Mouse (Mus musculus): ENCODE data around the gene Usp11. TPM values are rescaled to one million over a fixed set of nuclear protein-coding genes. Genes with fewer than 3 reads are reported as not detected.

Usp11 gene
- 10 to 100 TPM; 18.9 to 28.3 TPM for total RNA-seq (2021)
- long read RNA-seq, experiment 1, transcript Usp11-201 (21 exons, 3,467 nt): major isoform, 13 of 16 reads
- long read RNA-seq, experiment 1, partial matches to known transcripts: 1 of 16 reads
- long read RNA-seq, experiment 1, other reads (novel, unspliced or antisense): 2 of 16 reads
- long read RNA-seq, experiment 2, transcript Usp11-201 (21 exons, 3,467 nt): major isoform, 14 of 18 reads
- long read RNA-seq, experiment 2, partial matches to known transcripts: 0 of 18 reads
- long read RNA-seq, experiment 2, other reads (novel, unspliced or antisense): 4 of 18 reads

DNA sequence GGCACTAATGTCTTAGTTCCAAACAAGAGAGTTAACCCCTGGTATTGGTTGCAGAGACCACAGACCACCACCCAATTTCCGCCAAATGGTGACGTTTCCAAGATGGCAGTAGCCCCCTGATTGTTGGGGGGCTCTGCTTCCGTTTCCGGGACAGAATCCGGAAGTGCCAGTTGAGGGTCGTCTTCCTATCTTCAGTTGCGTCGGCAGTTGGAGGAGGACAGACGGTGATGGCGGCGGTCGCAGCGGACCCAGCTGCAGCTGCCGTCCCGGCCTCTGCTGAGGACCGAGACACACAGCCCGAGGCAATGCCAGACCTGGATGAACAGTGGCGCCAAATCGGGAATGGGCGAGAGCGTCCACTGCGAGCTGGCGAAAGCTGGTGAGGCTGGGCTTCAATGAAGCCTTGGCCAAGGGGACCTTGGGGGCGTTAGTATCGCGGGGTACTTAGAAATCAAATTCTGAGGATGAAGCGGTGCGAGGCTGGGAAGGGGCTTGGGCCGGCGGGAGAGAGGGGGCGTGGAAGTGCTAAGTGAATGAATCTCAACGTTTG is at the start of gene Usp11:
TSS of gene Usp11 (plus strand) at position 166 of the 550 bp plus-strand sequence.
- DNase-seq: peak; percentile 34

GRCm38 (mm10) chrX:20657593-20657992 is 46.1 kb upstream of the Usp11 start:
- no peak for DNase-seq

GRCm38 (mm10) chrX:20658026-20658652 is 45.6 kb upstream of the Usp11 start, which contains the start of gene Uba1:
TSS of gene Uba1 (plus strand) at chrX:20658326.
- peak; percentile 79 for DNase-seq

DNA sequence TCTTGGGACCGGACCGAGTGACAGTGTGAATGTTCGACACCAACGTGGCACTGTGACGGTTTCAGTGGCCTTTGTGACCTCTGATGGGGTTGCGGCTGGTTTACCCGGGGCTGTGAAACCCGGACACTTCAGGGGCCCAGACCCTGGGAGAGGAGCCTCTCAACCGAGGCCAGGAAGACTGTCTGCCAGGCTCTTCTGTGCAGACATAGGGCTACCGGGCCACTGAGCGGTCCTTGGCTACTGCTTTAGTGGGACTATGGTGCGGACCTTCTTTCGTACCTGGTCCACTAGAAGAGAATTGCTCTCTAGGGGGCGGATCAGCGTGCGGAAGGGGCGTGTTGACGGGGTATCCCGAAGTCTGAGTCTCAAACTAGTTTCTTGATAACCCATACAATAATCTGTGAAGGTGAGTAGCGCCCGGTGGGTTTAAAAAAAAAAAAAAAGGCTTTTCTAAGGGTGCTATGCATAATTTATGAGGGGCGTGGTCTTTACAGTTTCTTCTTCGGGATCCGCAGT is 44.8 kb upstream of the Usp11 start:
- peak; percentile 13 for DNase-seq

DNA sequence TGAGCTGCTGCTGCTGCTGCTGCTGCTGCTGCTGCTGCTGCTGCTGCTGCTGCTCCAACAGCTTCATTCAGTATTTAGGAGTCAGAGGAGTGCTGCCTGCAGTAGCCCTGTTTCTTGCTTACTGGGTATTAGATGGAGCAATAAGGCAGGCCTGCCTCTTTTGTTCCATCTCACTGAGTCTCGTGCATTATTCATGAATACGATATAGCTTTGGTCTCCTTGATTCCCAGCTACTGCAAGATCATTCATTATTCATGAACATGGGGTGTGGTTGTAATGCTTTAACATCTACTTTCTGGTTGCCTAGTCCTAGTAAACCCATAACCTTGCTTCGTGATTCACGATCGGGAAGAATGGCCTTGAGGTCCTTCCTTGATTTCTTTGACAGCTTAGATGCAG is 41.4 kb upstream of the Usp11 start:
- DNase-seq: no peak

DNA sequence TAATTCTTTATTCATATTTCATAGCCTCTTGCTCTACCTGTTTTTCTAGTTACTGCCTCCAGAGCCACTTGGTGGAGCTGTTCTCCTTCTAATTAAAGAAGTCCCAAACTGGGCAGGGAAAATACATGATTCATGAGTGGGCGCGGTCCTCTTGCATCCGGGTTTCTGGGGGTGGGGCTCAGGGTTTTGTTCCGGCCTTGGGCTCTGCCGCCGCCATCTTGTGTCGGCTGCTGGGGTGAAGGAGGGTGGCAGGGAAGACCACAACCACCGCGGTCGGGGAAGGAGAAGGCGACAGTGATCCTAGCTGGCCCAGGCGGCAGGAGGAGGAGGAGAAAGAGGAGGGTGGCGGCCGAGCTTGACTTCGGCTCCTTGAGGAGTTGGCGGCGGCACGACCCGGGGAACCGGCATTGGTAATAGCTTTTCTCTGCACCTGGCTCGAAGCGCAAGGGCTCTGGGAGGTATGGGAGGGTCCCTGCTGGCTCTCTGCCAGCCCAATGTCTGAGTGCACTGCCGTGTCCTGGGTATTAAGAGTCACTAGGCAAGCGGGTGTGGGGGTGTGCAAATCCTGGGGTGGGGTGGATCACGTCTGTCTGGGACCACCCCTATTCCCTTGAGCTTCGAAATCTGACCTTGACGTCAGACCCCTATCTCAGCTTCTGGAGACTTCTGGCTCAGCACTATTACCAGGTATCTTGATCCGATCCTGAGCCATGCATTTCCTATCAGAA is 40.8 kb upstream of the Usp11 start:
- DNase-seq: peak; percentile 84

GRCm38 (mm10) chrX:20663444-20663790 is 40.3 kb upstream of the Usp11 start:
- DNase-seq: peak; percentile 20

- peak; percentile 86 for DNase-seq
Observed at GRCm38 (mm10) chrX:20687519-20688067, 16.1 kb upstream of the Usp11 start, which contains the start of gene Cdk16. TSS of gene Cdk16 (plus strand) at chrX:20687954.

DNA sequence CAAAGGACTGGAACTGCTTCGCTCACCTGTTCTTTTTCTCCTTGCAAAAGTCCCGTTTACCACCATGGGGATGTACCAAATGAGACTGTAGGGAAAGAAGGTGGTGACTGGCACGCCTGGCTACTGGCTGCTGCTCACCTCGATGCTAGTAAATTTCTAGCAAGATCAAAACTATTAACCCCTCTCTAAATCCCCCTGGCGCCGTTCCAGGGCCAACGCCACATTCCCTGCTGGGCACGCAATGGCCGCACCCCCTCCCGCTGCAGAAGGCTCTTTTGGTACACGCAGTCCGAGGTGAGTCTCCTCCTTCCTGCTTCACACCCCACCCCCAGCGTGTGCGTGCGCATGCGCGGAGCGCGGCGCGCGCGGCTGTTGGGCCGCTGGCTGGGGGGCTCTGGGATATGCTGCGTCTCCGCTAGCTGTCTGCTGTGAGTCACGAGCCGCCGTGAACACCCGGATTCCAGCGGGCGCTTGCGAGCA is 15.6 kb upstream of the Usp11 start:
- peak; percentile 88 for DNase-seq

- DNase-seq: peak; percentile 68
Observed at GRCm38 (mm10) chrX:20688615-20689014, 15.1 kb upstream of the Usp11 start.

DNA sequence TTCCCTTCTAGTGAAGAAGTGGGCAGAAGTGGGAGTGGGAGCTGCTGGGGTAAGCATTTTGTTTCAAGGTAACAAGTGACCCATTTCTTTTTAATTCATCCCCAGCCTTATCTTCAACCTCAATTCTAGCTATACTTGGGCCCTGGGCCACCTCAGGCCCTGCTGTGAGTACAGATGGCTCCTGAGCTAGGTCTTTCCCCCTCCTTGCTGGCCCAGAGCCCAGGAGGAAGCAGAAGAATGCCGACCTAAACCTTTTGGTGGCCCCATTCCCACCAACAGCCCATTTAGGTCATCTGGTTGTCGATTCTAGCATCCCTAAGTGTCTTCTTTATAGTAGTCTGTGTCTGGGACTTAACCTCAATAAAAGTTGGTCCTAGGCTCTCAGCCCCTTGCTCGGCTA is 12.1 kb upstream of the Usp11 start:
- no peak for DNase-seq

DNA sequence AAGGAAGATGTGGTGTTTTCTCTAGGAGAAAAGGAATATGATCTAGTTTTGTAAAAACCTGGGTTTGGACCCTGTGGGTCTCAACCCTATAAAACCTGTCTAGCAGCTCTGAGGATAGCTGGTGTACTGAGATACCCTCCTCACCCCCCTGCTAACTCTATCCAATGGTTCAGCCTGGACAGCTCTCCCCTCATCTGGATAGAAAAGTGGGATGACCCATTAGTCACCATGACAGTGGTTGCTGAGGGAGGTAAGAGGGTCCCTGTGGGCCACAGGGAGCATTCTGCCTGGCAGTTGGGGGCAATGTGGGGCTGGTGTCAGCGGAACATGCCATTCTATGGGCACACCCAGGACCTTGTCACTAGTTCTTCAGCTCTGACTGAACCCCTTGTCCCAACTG is 11.1 kb upstream of the Usp11 start:
- no peak for DNase-seq

DNA sequence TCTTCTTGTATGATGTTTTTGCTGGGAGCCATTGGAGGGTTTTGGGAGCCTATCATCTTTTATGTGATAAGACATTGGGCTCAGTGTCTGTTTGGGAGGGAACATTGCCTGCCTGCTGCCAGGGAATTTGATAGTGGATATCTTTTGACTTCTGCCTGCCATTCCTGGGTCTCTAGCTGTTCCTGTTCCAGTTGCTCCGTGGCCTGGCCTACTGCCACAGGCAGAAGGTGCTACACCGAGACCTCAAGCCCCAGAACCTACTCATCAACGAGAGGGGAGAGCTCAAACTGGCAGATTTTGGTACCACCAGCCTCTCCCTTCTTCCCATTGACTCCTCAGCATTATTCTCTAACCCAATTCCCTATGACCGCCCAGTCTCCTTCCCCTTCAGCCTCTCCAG is 7.9 kb upstream of the Usp11 start:
- no peak for DNase-seq

GRCm38 (mm10) chrX:20704295-20705082 is 783 bp downstream of the Usp11 start:
- DNase-seq: peak; percentile 84

DNA sequence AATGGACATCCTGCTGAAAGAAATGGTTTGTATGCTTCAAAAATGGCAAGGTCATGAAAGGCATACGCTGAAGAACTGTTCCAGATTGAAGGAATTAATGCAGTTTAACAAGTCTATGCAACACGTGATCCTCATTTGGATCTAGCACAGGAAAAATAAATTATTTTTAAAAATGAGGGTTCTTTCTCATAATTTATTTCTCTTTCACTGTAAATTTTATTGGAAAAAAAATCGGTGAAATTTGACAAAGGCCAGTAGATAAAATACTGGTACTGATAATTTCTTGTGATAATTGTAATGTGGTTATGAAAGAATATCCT is 1.3 kb downstream of the Usp11 start:
- no peak for DNase-seq

GRCm38 (mm10) chrX:20728681-20729080 is 25.0 kb downstream of the Usp11 start:
- DNase-seq: no peak

DNA sequence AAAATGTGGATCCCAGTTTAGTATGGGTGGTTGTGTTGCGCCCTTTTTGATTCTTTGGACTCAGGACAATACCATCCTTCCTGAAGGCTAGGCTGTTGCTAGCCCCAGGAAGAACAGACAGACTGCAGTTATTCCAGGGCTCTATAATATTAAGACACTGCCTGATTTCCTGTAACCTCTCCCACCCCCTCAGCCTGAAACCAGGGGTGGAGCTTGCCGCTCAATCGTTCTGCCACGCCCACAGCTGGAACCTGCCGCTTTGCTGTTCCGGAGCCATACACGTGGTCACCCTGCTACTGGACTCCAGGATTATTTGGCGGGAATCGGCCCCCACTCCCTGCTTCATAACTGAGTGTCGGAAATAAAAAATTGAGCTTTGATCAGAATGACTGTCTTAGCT is 26.3 kb downstream of the Usp11 start:
- peak; percentile 37 for DNase-seq

DNA sequence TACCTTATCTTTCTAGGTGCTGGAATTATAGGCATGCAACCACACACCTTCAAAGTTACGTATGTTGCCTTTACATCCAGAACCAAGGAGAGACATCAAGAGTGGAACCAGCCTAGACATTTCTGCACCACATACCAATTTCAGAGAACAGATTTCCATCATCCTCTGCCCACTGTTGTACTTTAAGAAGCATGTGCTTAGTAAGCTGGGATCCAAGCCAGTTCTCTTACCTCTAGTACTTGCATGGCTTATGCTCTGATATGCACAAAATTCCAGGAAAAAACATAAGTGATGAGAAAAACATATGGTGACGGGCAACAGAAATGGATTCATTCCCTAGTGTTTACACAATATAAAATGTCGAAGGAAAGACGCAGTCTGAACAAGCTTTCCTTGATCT is 32.8 kb downstream of the Usp11 start:
- DNase-seq: no peak

GRCm38 (mm10) chrX:20748829-20749228 is 45.1 kb downstream of the Usp11 start:
- no peak for DNase-seq

- DNase-seq: no peak
Observed at GRCm38 (mm10) chrX:20761201-20761600, 57.5 kb downstream of the Usp11 start.
